Mouse (Mus musculus): ENCODE data around the gene Cela1.

Gene Cela1

DNA sequence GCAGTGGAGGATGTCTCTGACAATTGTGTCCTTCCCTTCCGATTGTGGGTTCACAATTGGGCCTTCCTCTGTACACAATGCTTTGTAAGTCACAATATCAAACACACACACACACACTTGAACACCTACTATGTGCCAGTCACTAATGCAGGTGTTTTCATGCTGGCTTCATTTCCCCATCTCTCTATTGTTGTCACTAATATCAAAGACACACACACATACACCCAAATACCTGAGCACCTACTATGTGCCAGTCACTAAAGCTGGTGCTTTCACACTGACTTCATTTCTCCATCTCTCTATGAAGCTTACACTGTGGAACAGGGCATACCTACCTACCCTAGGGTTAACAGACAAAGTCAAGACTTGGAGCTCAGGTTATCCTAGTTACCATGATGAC is 17.7 kb upstream of the Cela1 start:
- DNase-seq (ENCODE audit: low spot score) = no peak

DNA sequence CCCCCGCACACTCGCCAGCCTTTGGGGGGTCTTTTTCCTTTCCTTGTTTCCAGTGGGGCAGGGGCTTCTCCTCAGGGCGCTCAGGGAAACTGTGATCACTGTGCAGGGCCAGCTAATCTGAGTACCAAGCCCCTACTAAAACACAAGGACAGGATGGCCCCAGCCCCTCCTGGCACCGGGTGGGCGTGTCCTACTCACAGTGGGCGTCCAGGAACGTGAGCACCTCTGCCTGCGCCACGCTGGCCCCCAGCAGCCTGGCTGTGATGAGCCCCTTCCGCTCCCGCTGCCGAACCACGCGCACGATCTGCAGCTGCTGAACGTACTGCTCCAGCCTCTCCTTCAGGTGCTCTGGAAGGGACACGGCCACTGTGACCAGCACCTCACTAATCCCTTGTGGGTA is 16.2 kb upstream of the Cela1 start:
- DNase-seq (ENCODE audit: low spot score) = no peak

DNA sequence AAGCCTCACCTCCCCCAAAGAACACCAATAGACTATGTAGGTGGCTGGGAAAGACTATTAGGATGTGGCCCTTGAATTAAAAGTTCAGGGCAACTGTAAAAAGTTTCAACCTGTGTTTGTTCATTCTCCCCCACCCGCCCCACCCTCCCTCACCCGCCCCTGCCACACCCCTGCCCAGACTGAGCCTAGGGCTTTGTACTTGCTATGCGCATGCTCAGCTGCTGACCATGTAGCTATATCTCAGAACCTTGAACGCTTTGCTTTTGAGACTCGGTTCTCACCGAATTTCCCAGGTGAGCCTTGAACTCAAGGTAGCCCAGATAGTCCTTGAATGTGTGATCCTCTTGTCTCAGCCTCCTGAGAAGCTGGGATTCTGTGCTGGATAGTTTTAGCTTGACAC is 14.1 kb upstream of the Cela1 start:
- DNase-seq (ENCODE audit: low spot score) = no peak

- DNase-seq (ENCODE audit: low spot score) = no peak
These were observed 13.4 kb upstream of the Cela1 start for GRCm38 (mm10) chr15:100701108-100701507.

GRCm38 (mm10) chr15:100700424-100700823 is 12.7 kb upstream of the Cela1 start:
- no peak for DNase-seq (ENCODE audit: low spot score)

DNA sequence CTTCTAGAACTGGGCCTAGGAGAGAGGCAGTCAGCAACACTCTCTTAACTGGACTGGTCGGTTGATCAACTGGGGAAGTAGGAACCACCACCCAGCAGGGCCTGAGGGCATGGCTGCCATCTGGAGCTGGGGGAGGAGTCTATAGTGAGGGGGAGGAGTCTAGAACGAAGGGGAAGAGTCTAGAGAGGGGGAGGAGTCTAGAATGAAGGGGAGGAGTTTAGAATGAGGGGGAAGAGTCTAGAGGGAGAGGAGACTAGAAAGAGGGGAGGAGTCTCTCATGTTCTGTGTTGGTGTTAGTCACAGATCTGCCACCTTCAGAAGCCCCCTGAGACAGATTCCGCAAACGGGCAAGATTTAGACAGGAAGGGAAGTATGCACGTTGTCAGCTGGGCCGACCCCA is 11.7 kb upstream of the Cela1 start:
- no peak for DNase-seq (ENCODE audit: low spot score)

GRCm38 (mm10) chr15:100698078-100698477 is 10.4 kb upstream of the Cela1 start:
- DNase-seq (ENCODE audit: low spot score) = no peak

GRCm38 (mm10) chr15:100694406-100694805 is 6.7 kb upstream of the Cela1 start:
- DNase-seq (ENCODE audit: low spot score) = no peak

GRCm38 (mm10) chr15:100691990-100692389 is 4.3 kb upstream of the Cela1 start:
- DNase-seq (ENCODE audit: low spot score) = no peak

GRCm38 (mm10) chr15:100686989-100687388 is 732 bp downstream of the Cela1 start:
- no peak for DNase-seq (ENCODE audit: low spot score)

DNA sequence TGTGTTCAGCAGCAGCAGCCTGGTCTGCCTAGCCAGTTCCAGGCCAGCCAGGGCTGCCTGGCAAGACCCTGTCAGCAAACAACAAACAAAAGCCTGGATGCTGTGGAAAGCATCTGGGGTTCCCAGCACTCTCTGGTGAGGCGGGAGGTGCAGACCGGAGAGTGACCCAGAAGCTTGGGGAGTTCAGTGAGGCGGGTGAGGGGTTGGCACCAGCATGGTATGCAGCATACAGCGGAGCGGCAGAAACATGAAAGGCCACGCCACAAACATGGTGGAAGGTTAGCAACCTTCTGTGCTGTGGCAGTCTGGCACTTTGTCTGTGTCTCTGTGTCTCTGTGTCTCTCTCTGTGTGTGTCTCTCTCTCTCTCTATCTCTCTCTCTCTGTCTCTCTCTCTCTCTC is 1.3 kb downstream of the Cela1 start:
- no peak for DNase-seq (ENCODE audit: low spot score)

DNA sequence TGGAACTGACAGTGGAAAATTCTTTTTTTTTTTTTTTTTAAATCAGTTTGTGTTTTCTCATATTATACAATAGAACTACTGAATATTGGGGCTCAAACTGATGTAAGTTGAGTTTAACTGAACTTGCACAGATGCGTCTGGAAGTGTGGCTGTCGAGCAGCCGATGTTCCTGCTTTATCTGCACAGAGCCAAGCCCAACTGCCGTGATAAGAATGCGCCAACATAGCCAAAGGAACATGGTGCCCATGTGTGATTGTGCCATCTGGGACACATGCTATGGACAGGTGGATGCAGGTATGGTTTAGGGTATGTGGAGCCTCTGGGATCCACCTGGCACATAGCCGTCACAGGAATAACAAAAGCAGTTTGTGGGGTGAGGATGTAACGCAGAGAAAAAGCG is 1.9 kb downstream of the Cela1 start:
- DNase-seq (ENCODE audit: low spot score) = no peak

GRCm38 (mm10) chr15:100685255-100685654 is 2.5 kb downstream of the Cela1 start:
- DNase-seq (ENCODE audit: low spot score) = no peak

DNA sequence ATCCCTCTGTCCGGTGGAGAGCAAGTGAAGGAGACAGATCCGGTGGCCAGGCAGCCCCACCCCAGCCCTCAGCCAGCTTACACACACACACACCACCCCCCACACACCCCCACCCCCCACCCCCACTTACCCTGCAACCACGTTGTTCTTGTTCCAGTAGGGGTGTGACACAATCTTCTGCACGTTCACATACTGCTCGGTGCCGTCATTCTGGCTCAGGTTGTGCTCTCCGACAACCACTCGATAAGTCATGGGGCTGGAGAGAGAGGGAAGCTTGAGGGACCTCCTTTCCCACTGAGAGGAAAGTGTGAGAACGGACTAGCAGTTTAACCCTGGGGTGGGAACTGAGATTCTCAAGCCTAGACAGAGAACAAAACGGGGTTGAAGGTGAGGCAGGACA is 3.3 kb downstream of the Cela1 start:
- DNase-seq (ENCODE audit: low spot score) = no peak

- peak; percentile 41 for DNase-seq (ENCODE audit: low spot score)
These were observed 4.7 kb downstream of the Cela1 start for GRCm38 (mm10) chr15:100683041-100683440.

DNA sequence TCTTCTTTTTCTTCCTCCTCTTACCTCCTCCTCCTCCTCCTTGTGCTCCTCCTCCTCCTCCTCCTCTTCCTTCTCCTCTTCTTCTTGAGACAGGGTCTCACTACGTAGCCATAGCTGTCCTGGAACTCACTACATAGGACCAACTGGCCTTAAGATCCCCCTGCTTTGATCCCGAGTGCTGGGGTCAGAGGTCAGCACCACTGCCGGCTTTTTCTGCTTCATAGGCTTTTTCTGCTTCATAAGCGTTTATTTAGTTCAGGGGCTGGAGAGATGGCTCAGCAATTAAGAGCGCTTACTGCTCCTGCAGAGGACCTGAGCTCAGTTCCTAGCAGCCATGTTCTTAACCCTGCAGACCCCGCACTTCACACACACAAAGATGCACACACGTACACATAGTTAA is 6.0 kb downstream of the Cela1 start:
- no peak for DNase-seq (ENCODE audit: low spot score)

DNA sequence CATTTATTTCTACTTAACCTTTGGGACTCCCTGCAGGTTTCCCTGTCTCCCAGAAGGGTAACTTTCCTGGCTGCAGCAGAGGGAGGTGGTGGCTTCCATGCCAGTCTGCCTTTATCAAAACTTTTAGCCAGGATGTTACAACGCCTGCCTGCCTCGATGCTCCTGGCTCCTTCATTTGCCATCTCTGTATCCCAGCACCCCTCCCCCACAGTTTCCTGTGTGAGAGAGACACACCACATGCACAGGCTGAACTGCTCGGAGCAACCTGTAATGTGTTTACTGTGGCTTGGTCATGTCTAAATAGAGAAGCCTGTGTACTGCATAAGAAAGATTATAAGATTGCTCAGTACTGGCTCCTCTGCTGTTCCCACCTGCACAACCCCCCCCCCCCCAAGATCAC is 7.3 kb downstream of the Cela1 start:
- no peak for DNase-seq (ENCODE audit: low spot score)

GRCm38 (mm10) chr15:100679005-100679404 is 8.7 kb downstream of the Cela1 start:
- DNase-seq (ENCODE audit: low spot score) = no peak

DNA sequence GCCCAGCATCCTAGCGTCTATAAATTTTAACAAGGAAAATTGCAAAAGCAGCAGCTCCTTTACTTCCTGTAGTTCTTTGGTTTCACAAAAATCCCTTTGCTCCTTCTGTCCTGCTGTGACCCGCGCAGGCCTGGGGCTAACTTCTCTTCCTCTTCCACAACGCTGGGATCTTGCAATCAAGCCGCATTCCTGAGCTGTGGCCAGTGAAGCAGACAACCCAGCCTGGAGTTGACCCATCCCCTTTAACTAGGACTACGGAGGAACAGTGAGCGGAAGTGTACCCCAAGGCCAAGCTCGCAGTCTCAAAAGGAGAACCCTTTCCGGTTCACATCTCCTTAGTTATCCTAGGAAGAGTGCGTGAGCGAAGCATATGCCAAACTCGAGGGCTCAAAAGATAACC is 9.1 kb downstream of the Cela1 start:
- no peak for DNase-seq (ENCODE audit: low spot score)

DNA sequence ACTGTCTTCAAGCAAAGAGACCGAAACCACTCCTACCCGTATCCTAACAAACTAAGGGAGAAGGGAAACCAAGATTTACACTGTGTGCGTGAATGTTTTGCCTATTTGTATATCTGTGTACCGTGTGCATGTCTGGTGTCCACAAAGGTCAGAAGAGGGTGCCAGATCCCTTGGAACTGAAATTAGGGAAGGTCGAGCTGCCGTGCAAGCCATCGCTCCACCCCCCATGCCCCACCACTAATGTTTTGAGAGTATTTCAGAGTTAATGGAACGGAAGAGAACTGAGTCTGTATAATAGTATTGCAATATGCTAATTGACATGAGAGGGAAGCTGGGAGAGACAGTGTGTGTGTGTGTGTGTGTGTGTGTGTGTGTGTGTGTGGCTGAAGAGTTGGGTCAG is 10.0 kb downstream of the Cela1 start:
- DNase-seq (ENCODE audit: low spot score) = no peak

- no peak for DNase-seq (ENCODE audit: low spot score)
These were observed 11.2 kb downstream of the Cela1 start for GRCm38 (mm10) chr15:100676521-100676920.

DNA sequence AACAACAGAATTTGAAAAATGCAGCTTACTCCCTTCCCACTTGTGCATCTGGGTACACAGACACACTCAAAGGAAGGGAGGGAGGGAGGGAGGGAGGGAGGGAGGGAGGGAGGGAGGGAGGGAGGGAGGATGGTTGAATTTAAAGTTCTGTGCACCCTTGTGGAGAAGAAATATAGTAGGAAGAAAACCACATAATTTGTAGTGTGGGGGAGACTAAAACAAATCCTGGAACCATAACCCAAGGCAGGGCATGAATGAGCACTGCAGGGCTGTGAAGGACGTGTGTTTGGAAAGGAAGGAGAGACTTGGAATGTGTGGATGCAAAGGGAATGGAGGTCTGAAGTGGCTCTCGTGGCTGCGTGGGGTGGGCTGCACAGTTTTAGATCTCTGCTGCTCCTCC is 12.2 kb downstream of the Cela1 start:
- DNase-seq (ENCODE audit: low spot score) = no peak

- DNase-seq (ENCODE audit: low spot score) = no peak
These were observed 13.2 kb downstream of the Cela1 start for GRCm38 (mm10) chr15:100674566-100674965.

- no peak for DNase-seq (ENCODE audit: low spot score)
These were observed 13.9 kb downstream of the Cela1 start for GRCm38 (mm10) chr15:100673585-100674391.
